ENCODE assay signal across 8 mouse cellular contexts in the genomic region with DNA sequence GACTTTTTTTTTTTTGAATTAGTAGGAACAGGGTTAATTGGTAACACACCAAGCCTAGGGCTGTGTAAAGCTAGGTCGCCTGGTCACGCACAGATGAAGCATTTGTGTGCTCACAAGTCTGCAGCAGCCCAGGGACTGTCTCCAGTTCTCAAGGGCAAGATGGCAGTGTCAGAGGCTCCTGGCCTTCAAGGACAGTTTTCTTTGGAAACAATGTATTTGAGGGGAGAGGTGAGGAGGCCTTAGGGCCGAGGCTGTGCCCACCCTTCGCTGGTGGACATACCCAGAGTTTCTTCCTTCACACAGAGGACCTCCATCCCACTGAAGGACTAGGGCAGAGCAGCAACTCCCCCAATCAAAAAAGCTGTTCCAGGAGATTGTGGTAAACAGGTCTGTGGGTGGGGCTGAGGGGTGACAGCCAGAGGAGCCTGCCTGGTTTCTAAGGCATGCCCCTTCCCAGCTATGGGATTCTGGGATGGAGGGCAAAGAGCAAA. TPM values are rescaled to one million over a fixed set of nuclear protein-coding genes. Genes with fewer than 3 reads are reported as not detected.
DNase-seq lines count a peak whose midpoint lies in the region; ATAC-seq lines count a peak whose summit lies in the region.

No protein-coding gene starts in this region.

- H3K4me1 ChIP-seq in erythroblast, embryonic 14.5 days (ENCODE audit: control insufficient read depth): peaks cover 99% of the 10 kb centered on the region
- H3K4me1 ChIP-seq in intestine, embryonic 16.5 days (ENCODE audit: control insufficient read depth, insufficient read depth, low read length): peaks cover 72% of the 10 kb centered on the region
- peaks cover 80% of the 10 kb centered on the region for H3K4me1 ChIP-seq in lung, embryonic 15.5 days

- no peaks in the 10 kb centered on the region for H3K9me3 ChIP-seq in erythroblast, embryonic 14.5 days (ENCODE audit: control insufficient read depth, low read length)
- no peaks in the 10 kb centered on the region for H3K9me3 ChIP-seq in intestine, embryonic 16.5 days (ENCODE audit: control insufficient read depth, low read length)
- no peaks in the 10 kb centered on the region for H3K9me3 ChIP-seq in lung, embryonic 15.5 days

- peak; percentile 66 for DNase-seq in cerebellum, adult 11-12 months
- DNase-seq in R1 (ENCODE audit: low read depth, low spot score): peak; percentile 49
- DNase-seq in yolk sac, embryonic 10.5 days (ENCODE audit: low spot score): peak; percentile 43
- DNase-seq in embryo, embryonic 10 days (ENCODE audit: low spot score): no peak

- peak overlapping the region; percentile 75 for H3K9ac ChIP-seq in intestine, embryonic 16.5 days (ENCODE audit: low read depth, low read length)
- H3K9ac ChIP-seq in lung, embryonic 15.5 days: peak overlapping the region; percentile 33

- peak overlapping the region; percentile 69 for H3K4me2 ChIP-seq in intestine, embryonic 16.5 days (ENCODE audit: low read depth, low read length)
- H3K4me2 ChIP-seq in lung, embryonic 15.5 days: peak overlapping the region; percentile 70

- ATAC-seq in cerebellum, adult (ENCODE audit: insufficient number of reproducible peaks, low FRiP score, low TSS enrichment): no peak
- ATAC-seq in intestine, embryonic 16.5 days: no peak
- ATAC-seq in lung, embryonic 15.5 days (ENCODE audit: borderline replicate concordance, extremely low read depth, low FRiP score, low TSS enrichment): no peak

- H3K27me3 ChIP-seq in erythroblast, embryonic 14.5 days (ENCODE audit: control insufficient read depth): no peaks in the 10 kb centered on the region
- H3K27me3 ChIP-seq in intestine, embryonic 16.5 days (replicated peaks; ENCODE audit: control insufficient read depth, insufficient read depth, low read length): no peaks in the 10 kb centered on the region
- no peaks in the 10 kb centered on the region for H3K27me3 ChIP-seq in lung, embryonic 15.5 days

- H3K4me3 ChIP-seq in erythroblast, embryonic 14.5 days (replicated peaks): peak overlapping the region; percentile 67
- peak overlapping the region; percentile 56; the same call in 1 of the 2 replicates for H3K4me3 ChIP-seq in intestine, embryonic 16.5 days (ENCODE audit: low read length)
- peak overlapping the region; percentile 40; the same call in 1 of the 2 replicates for H3K4me3 ChIP-seq in lung, embryonic 15.5 days

- 44% methylated on average over 4 of the region's 4 CpGs for WGBS in intestine, embryonic 16.5 days
- 45% methylated on average over 4 of the region's 4 CpGs for WGBS in lung, embryonic 15.5 days

- peak overlapping the region; percentile 99 for H3K27ac ChIP-seq in intestine, embryonic 16.5 days (ENCODE audit: low read length)
- peak overlapping the region; percentile 99 for H3K27ac ChIP-seq in lung, embryonic 15.5 days

- H3K36me3 ChIP-seq in erythroblast, embryonic 14.5 days (ENCODE audit: control insufficient read depth): peaks cover 23% of the 10 kb centered on the region
- H3K36me3 ChIP-seq in intestine, embryonic 16.5 days (ENCODE audit: control insufficient read depth, insufficient read depth, low read length): no peaks in the 10 kb centered on the region
- peaks cover 8% of the 10 kb centered on the region for H3K36me3 ChIP-seq in lung, embryonic 15.5 days

RNA-seq across cellular contexts. Expression of gene Frmd8, which starts 27.7 kb away (rescaled TPM):
- 0.74 and 0.75 TPM in 2 replicates for polyA plus RNA-seq in erythroblast, embryonic 14.5 days (2012)
- polyA plus RNA-seq in intestine, embryonic 16.5 days (2015; fragmentation: Nextera tagmentation; extraction: Ambion mirVana): 31.1 and 31.7 TPM in 2 replicates
- polyA plus RNA-seq in lung, embryonic 15.5 days (2015; fragmentation: Nextera tagmentation; extraction: Ambion mirVana): 50.7 and 53.0 TPM in 2 replicates

RNA-seq across cellular contexts. Expression of gene Slc25a45, which starts 30.3 kb away (rescaled TPM):
- 0.07 TPM in 1 of 2 replicates, not detected in the other for polyA plus RNA-seq in erythroblast, embryonic 14.5 days (2012)
- polyA plus RNA-seq in intestine, embryonic 16.5 days (2015; fragmentation: Nextera tagmentation; extraction: Ambion mirVana): 3.4 and 4.1 TPM in 2 replicates
- 4.2 and 5.6 TPM in 2 replicates for polyA plus RNA-seq in lung, embryonic 15.5 days (2015; fragmentation: Nextera tagmentation; extraction: Ambion mirVana)

RNA-seq across cellular contexts. Expression of gene Tigd3, which starts 46.6 kb away (rescaled TPM):
- 0.12 and 0.28 TPM in 2 replicates for polyA plus RNA-seq in erythroblast, embryonic 14.5 days (2012)
- polyA plus RNA-seq in intestine, embryonic 16.5 days (2015; fragmentation: Nextera tagmentation; extraction: Ambion mirVana): 1.5 and 1.7 TPM in 2 replicates
- polyA plus RNA-seq in lung, embryonic 15.5 days (2015; fragmentation: Nextera tagmentation; extraction: Ambion mirVana): 3.2 and 3.6 TPM in 2 replicates

Comparison
In these comparisons a context has a peak if more than half of its experiments do, and no peak if none do; other contexts are left out.
1. RNA of gene Frmd8, which starts 27.7 kb away (polyA plus RNA-seq): 50.7 to 53.0 TPM in lung, embryonic 15.5 days and 31.1 to 31.7 TPM in intestine, embryonic 16.5 days; 0.74 to 0.75 TPM in erythroblast, embryonic 14.5 days; every median in the first group is over 10 times any median in the second.
2. Peak in every context shown above with its lines, with median percentiles within 50 percentile points of each other: H3K4me3 ChIP-seq.